Mouse (Mus musculus) CH12.LX (cell line): ENCODE measurements around the gene Terb1. TPM values are rescaled to one million over a fixed set of nuclear protein-coding genes. Genes with fewer than 3 reads are reported as not detected.

ENCODE experiments used
- DNase-seq: peaks from one replicate; pipeline ENCODE4 v3.0.0-alpha.2; 2013; ENCODE audit errors: extremely low read depth
- H3K27ac ChIP-seq: 2 replicates; pipeline ENCODE4 v1.5.1; 2012; ENCODE audit warnings: low read depth, mild to moderate bottlenecking, control low read depth, moderate library complexity; ENCODE audit not compliant: insufficient read depth
- H3K27me3 ChIP-seq: replicated peaks from 2 replicates; pipeline ENCODE3; 2012; ENCODE audit warnings: inconsistent platforms
- H3K36me3 ChIP-seq, 2 experiments: replicated peaks in 1 of 2; 2 replicates each; pipeline versions ENCODE3 to v1.6.1; 2012; ENCODE audit warnings: inconsistent platforms in 1 of 2, low read length in 1 of 2, mild to moderate bottlenecking in 1 of 2, mixed read lengths in 1 of 2, moderate library complexity in 1 of 2; ENCODE audit not compliant: control insufficient read depth in 1 of 2, insufficient read depth in 1 of 2
- H3K4me1 ChIP-seq, 2 experiments: 2 replicates each; pipeline ENCODE4 v1.6.1; 2012; ENCODE audit warnings: inconsistent platforms in 1 of 2, moderate library complexity in 1 of 2; ENCODE audit not compliant: insufficient read depth in 2 of 2, control insufficient read depth in 1 of 2
- H3K4me2 ChIP-seq: 2 replicates; pipeline ENCODE4 v1.6.1; 2012; ENCODE audit warnings: low read depth, mild to moderate bottlenecking, control low read depth; ENCODE audit not compliant: poor library complexity, insufficient read depth, severe bottlenecking
- H3K4me3 ChIP-seq, 3 experiments: fragments of 150-350 bp in 1 of 3; sonication (generic) in 1 of 3; replicated peaks in 1 of 3; 2 replicates each; pipeline versions ENCODE3 to v1.5.1; 2011 to 2012; ENCODE audit warnings: low read depth in 2 of 3, low read length in 2 of 3, mild to moderate bottlenecking in 2 of 3, moderate library complexity in 2 of 3, control low read depth in 1 of 3, improper control_type of control experiment in 1 of 3, inconsistent platforms in 1 of 3, mixed read lengths in 1 of 3; ENCODE audit not compliant: poor library complexity in 1 of 3
- H3K79me2 ChIP-seq: replicated peaks from 2 replicates; pipeline ENCODE4 v1.6.1; 2012; ENCODE audit warnings: mild to moderate bottlenecking, moderate library complexity; ENCODE audit not compliant: control insufficient read depth, poor library complexity, insufficient read depth, severe bottlenecking; ENCODE audit errors: extremely low read depth
- H3K9ac ChIP-seq: 2 replicates; pipeline ENCODE4 v1.6.1; 2012; ENCODE audit warnings: low read depth, mild to moderate bottlenecking, control low read depth, moderate library complexity; ENCODE audit not compliant: insufficient read depth
- H3K9me3 ChIP-seq: replicated peaks from 2 replicates; pipeline ENCODE3; 2012; ENCODE audit warnings: low read length, inconsistent platforms, mixed read lengths
- BHLHE40 ChIP-seq: IDR thresholded peaks from 2 replicates; pipeline ENCODE4 v1.6.1; 2011; ENCODE audit warnings: mild to moderate bottlenecking, low read depth, low read length, improper control_type of control experiment
- CHD1 ChIP-seq: IDR thresholded peaks from 2 replicates; pipeline ENCODE4 v1.6.1; 2012; ENCODE audit warnings: low read depth, low read length, improper control_type of control experiment, inconsistent platforms
- CHD2 ChIP-seq: IDR thresholded peaks from 2 replicates; pipeline ENCODE4 v1.6.1; 2011; ENCODE audit warnings: low read length, improper control_type of control experiment
- E2F4 ChIP-seq: IDR thresholded peaks from 2 replicates; pipeline ENCODE4 v1.6.1; 2011; ENCODE audit warnings: low read depth, low read length, improper control_type of control experiment; ENCODE audit not compliant: insufficient replicate concordance
- ELF1 ChIP-seq: IDR thresholded peaks from 2 replicates; pipeline ENCODE4 v1.6.1; 2014; ENCODE audit warnings: low read depth, mild to moderate bottlenecking, inconsistent platforms, low read length, improper control_type of control experiment
- EP300 ChIP-seq: IDR thresholded peaks from 2 replicates; pipeline ENCODE4 v1.6.1; 2011; ENCODE audit warnings: low read length, improper control_type of control experiment
- GABPA ChIP-seq: IDR thresholded peaks from 2 replicates; pipeline ENCODE4 v1.6.1; 2012; ENCODE audit warnings: low read depth, low read length, improper control_type of control experiment, inconsistent platforms; ENCODE audit not compliant: insufficient replicate concordance
- MAX ChIP-seq: IDR thresholded peaks from 2 replicates; pipeline ENCODE4 v1.6.1; 2011; ENCODE audit warnings: low read length, improper control_type of control experiment
- MEF2A ChIP-seq: IDR thresholded peaks from 2 replicates; pipeline ENCODE4 v1.6.1; 2014; ENCODE audit warnings: low read depth, mild to moderate bottlenecking, inconsistent platforms, low read length, improper control_type of control experiment, borderline replicate concordance
- MXI1 ChIP-seq: IDR thresholded peaks from 2 replicates; pipeline ENCODE4 v1.6.1; 2011; ENCODE audit warnings: mild to moderate bottlenecking, low read depth, low read length, improper control_type of control experiment
- NRF1 ChIP-seq: IDR thresholded peaks from 2 replicates; pipeline ENCODE4 v1.6.1; 2014; ENCODE audit warnings: low read depth, mild to moderate bottlenecking, inconsistent platforms, low read length, improper control_type of control experiment, moderate library complexity
- PAX5 ChIP-seq: IDR thresholded peaks from 2 replicates; pipeline ENCODE4 v1.6.1; 2012; ENCODE audit warnings: low read length, inconsistent platforms, mixed read lengths
- POLR2A ChIP-seq: IDR thresholded peaks from 2 replicates; pipeline ENCODE4 v1.6.1; 2011; ENCODE audit warnings: low read depth, mild to moderate bottlenecking, improper control_type of control experiment, low read length
- POLR2AphosphoS2 ChIP-seq: IDR thresholded peaks from 2 replicates; pipeline ENCODE4 v1.6.1; 2011; ENCODE audit warnings: low read depth, low read length, improper control_type of control experiment
- RAD21 ChIP-seq: IDR thresholded peaks from 2 replicates; pipeline ENCODE4 v1.6.1; 2011; ENCODE audit warnings: low read depth, mild to moderate bottlenecking, low read length, improper control_type of control experiment, moderate library complexity
- RCOR1 ChIP-seq: conservative IDR thresholded peaks from 2 replicates; pipeline ENCODE4 v1.6.1; 2012; ENCODE audit warnings: low read depth, mild to moderate bottlenecking, inconsistent platforms, low read length, improper control_type of control experiment
- SMC3 ChIP-seq: IDR thresholded peaks from 2 replicates; pipeline ENCODE4 v1.6.1; 2011; ENCODE audit warnings: low read depth, low read length, improper control_type of control experiment
- TBP ChIP-seq: conservative IDR thresholded peaks from 2 replicates; pipeline ENCODE4 v1.6.1; 2011; ENCODE audit warnings: low read depth, low read length, improper control_type of control experiment
- TCF12 ChIP-seq: IDR thresholded peaks from 2 replicates; pipeline ENCODE4 v1.6.1; 2014; ENCODE audit warnings: low read depth, mild to moderate bottlenecking, inconsistent platforms, low read length, improper control_type of control experiment
- UBTF ChIP-seq: IDR thresholded peaks from 2 replicates; pipeline ENCODE4 v1.6.1; 2012; ENCODE audit warnings: low read depth, mild to moderate bottlenecking, inconsistent platforms, low read length, improper control_type of control experiment, moderate library complexity
- USF2 ChIP-seq: conservative IDR thresholded peaks from 2 replicates; pipeline ENCODE4 v1.6.1; 2011; ENCODE audit warnings: low read depth, low read length, improper control_type of control experiment
- ZC3H11A ChIP-seq: IDR thresholded peaks from 2 replicates; pipeline ENCODE4 v1.6.1; 2012; ENCODE audit warnings: low read depth, mild to moderate bottlenecking, inconsistent platforms, low read length, improper control_type of control experiment
- ZKSCAN1 ChIP-seq: IDR thresholded peaks from 2 replicates; pipeline ENCODE4 v1.6.1; 2012; ENCODE audit warnings: low read depth, inconsistent platforms, low read length, improper control_type of control experiment, borderline replicate concordance
- ZMIZ1 ChIP-seq: IDR thresholded peaks from 2 replicates; pipeline ENCODE4 v1.6.1; 2012; ENCODE audit warnings: low read depth, mild to moderate bottlenecking, inconsistent platforms, low read length, improper control_type of control experiment
- ZNF384 ChIP-seq: IDR thresholded peaks from 2 replicates; pipeline ENCODE4 v1.6.1; 2012; ENCODE audit warnings: low read depth, low read length, improper control_type of control experiment, inconsistent platforms
- dilution Hi-C: fragments of 300-500 bp; cut with MboI; formaldehyde crosslinking; loops from 2 replicates; pipeline ENCODE4 v1.14.3; 2020; ENCODE audit warnings: low sequenced_read_pairs; ENCODE audit not compliant: extremely low pct_unique_long_range_greater_than_20kb, extremely low pct_ligation_motif_present
- in situ Hi-C: fragments of 300-500 bp; cut with MboI; formaldehyde crosslinking; loops from 3 replicates; pipeline ENCODE4 v1.14.3; 2019; ENCODE audit warnings: low sequenced_read_pairs, low pct_ligation_motif_present, low pct_unique_long_range_greater_than_20kb, mixed read lengths
- polyA plus RNA-seq: library from polyadenylated mRNA; unstranded; fragments of >175 nt; gene quantifications from 2 replicates; pipeline ENCODE4 v1.2.1, GENCODE M21; 2012; ENCODE audit warnings: low read depth; ENCODE audit not compliant: insufficient read length
- total RNA-seq, 2 experiments: library from RNA; depleted of rRNA; stranded (reverse); fragments of 300-350 nt in 1 of 2; fragments of >200 nt in 1 of 2; gene quantifications; 2 replicates each; pipeline ENCODE4 v1.2.3; 2012 to 2014

Gene Terb1
- total and polyA plus RNA-seq, 3 experiments, result not detected

GRCm38 (mm10) chr8:104441613-104442012 is 68.1 kb downstream of the Terb1 start:
- no peak for DNase-seq
- peak overlapping the region; percentile 68 for H3K4me2 ChIP-seq
- dilution Hi-C loops (no loop called here), in situ Hi-C loops (no loop called here)
- no peak overlapping the region for H3K27ac ChIP-seq
- peak overlapping the region; percentile 83 to 100 (median 85) for H3K4me3 ChIP-seq
- H3K36me3 ChIP-seq, result peaks cover 30 to 43% of the 10 kb centered on the region in 2 experiments
- H3K79me2 ChIP-seq, result peaks cover 10% of the 10 kb centered on the region; the same call in 1 of the 2 replicates
- H3K4me1 ChIP-seq, result peaks cover 17 to 34% of the 10 kb centered on the region in 2 experiments
- H3K9me3 ChIP-seq, result no peaks in the 10 kb centered on the region
- H3K27me3 ChIP-seq, result no peaks in the 10 kb centered on the region
- no peak for TF ChIP-seq CHD1
- no peak for TF ChIP-seq BHLHE40
- TF ChIP-seq ZC3H11A, result no peak
- no peak for TF ChIP-seq USF2
- H3K9ac ChIP-seq, result peak overlapping the region; percentile 67

GRCm38 (mm10) chr8:104439461-104439860 is 70.2 kb downstream of the Terb1 start:
- dilution Hi-C loops (no loop called here), in situ Hi-C loops (no loop called here)
- H3K9ac ChIP-seq, result no peak overlapping the region
- H3K27ac ChIP-seq, result no peak overlapping the region
- H3K27me3 ChIP-seq, result no peaks in the 10 kb centered on the region
- TF ChIP-seq CHD2 (no peak), TBP (no peak), ZKSCAN1 (no peak), USF2 (no peak), TCF12 (no peak), GABPA (no peak), RCOR1 (no peak), POLR2A (no peak), BHLHE40 (no peak), PAX5 (no peak)
- peaks cover 47 to 65% of the 10 kb centered on the region in 2 experiments for H3K36me3 ChIP-seq
- no peak for DNase-seq
- H3K9me3 ChIP-seq, result no peaks in the 10 kb centered on the region
- H3K79me2 ChIP-seq, result peaks cover 10% of the 10 kb centered on the region; the same call in 1 of the 2 replicates
- no peak overlapping the region for H3K4me3 ChIP-seq
- no peak overlapping the region for H3K4me2 ChIP-seq
- H3K4me1 ChIP-seq, result peaks cover 6 to 15% of the 10 kb centered on the region in 2 experiments; a peak in 3 of 4 replicates

DNA sequence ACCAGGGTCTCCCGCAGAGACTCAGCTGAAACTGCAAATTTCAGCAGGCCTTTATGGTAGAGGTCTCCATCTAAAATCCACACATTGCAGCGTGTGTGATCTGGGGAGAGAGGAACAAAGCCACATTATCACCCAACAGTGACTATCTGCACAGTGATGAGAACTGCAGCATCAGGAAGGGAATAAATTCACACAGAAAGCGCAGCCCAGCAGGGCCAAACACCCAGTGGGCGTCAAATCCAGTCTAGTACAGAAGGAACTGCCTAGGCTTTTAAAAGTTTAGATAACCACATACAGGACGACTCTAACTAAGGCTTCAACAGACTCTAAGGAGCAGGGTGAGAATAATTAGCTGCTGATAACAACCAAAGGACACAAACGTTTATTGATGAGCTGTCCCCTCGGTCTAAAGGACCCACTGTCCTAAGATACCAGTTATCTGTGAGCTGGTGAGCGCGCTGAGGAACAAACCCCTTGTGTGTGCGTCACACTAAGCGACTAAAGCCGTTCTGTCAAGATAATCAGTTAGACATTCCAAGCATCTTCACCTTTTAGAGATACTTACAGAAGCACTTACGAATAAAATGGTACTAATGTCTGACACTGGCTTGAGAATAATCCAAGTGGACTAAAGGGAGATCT is 72.1 kb downstream of the Terb1 start:
- in situ Hi-C loops (no loop called here), dilution Hi-C loops (no loop called here)
- peaks cover 58 to 81% of the 10 kb centered on the region in 2 experiments for H3K36me3 ChIP-seq
- H3K27me3 ChIP-seq, result no peaks in the 10 kb centered on the region
- peaks cover 10% of the 10 kb centered on the region; the same call in 1 of the 2 replicates for H3K79me2 ChIP-seq
- H3K9me3 ChIP-seq, result no peaks in the 10 kb centered on the region
- H3K4me3 ChIP-seq, result no peak overlapping the region
- H3K4me1 ChIP-seq, result peaks cover 6 to 22% of the 10 kb centered on the region in 2 experiments; a peak in 3 of 4 replicates
- no peak overlapping the region for H3K9ac ChIP-seq
- H3K27ac ChIP-seq, result no peak overlapping the region
- no peak overlapping the region for H3K4me2 ChIP-seq
- no peak for DNase-seq
- TF ChIP-seq GABPA (no peak), MXI1 (no peak), ELF1 (no peak), RAD21 (no peak), TBP (no peak), E2F4 (no peak), POLR2AphosphoS2 (no peak), RCOR1 (no peak), EP300 (no peak), SMC3 (no peak), ZKSCAN1 (no peak), CHD2 (no peak), ZMIZ1 (no peak), ZNF384 (no peak), NRF1 (no peak), UBTF (no peak), MEF2A (no peak), MAX (no peak)
